Mouse (Mus musculus): ENCODE measurements around the gene Map3k9.

Gene Map3k9

DNA sequence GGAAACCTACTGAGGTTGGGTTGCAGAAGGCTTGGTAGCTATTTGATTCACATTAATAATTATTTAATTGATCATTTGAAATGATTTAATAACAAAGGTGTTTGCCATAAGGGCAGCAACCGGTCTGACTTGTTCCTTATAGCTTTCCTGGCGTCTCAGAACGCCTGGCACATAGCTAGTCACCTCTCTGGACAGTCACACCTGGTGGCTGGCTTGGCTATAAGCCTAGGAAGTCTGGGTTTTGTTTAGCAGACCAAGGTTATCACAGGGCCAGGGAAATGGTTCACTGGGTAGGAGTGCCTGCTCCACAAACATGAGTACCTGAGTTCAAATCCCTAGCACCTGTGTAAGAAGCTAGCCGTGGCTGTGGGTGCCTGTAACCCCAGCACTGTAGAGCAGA, 2.3 kb upstream of the Map3k9 start:
- DNase-seq = no peak

GRCm38 (mm10) chr12:81782606-81783005, 1.6 kb upstream of the Map3k9 start:
- DNase-seq = no peak

DNA sequence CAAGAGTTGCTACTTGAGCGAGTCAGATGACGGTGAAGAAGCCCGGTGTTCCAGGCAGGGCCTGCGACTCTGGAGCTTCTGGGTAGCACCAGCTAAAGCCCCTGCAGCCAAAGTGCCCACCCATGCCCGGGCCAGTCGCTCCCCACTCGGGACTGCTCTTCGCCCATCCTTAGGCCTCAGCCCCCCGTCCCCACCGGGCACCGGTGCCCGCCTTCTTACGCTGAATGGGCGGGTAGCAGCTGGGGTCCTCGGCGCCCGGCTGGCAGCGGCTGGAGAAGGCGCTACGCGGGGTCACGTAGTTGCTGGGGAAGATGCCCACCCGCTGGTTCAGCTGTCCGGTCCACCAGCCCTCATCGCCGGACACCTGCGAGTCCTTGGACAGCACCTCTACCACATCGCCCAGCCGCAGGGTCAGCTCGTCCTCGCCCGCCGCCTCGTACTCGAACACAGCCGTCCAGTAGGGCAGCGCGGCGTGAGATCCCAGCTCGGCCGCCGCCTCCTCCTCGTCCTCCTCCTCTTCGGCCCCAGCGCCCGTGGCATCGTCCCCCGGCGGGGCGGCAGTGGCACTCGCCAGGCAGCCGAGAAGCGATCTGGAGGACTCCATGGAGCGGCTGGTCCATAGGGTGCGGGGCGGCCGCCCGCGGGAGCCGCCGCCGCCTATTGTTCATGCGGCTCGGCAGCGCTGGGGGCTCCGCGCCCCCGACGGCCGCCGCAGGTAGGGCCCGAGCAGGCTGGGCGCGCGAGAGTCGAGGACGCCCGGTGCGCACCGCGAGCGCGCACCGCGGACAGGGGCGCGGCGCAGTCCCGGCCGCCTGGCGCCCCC, 493 bp downstream of the Map3k9 start:
- DNase-seq = peak; percentile 70

GRCm38 (mm10) chr12:81779831-81780230, 1.1 kb downstream of the Map3k9 start:
- DNase-seq = peak; percentile 43 to 57

DNA sequence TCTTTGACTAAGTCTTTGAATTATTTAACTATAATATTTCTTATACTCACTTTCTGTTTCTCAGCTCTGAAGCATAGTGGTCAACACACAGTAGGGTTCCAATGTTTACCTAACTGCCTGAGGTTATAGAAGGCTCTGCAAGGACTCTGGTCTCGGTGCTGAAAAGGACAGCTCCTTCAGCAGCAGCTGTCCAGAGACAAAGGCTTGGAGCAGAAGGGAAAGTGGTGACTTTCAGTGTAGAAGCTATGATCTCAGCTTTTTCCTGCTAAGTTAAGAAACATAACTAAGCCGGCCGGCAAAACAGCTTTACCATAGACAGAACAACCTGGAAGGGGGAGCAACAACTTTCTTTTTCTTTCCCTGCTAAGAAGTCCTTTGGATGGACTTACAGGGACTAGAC, 4.8 kb downstream of the Map3k9 start:
- no peak for DNase-seq

- no peak for DNase-seq
Measured at GRCm38 (mm10) chr12:81775641-81776040, 5.3 kb downstream of the Map3k9 start.

DNA sequence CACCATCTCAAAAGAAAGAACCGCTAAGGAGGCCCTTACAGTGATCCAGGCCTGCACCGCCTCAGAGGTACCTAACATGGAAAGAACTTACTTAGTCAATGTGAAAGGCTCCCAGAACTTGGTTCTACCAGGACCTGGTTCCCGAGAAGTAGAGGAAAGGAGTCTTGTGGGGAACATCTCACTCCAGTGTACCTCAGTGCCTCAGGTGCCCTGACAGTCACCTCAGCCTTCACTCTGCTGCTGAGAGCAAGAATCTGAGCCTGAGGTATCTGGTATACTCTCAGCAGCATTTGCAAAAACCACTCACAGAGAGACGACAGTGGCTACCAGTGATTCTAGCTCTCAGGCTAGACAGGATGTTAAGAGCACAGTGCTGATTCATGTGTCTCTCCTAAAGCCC, 6.8 kb downstream of the Map3k9 start:
- DNase-seq = no peak

DNA sequence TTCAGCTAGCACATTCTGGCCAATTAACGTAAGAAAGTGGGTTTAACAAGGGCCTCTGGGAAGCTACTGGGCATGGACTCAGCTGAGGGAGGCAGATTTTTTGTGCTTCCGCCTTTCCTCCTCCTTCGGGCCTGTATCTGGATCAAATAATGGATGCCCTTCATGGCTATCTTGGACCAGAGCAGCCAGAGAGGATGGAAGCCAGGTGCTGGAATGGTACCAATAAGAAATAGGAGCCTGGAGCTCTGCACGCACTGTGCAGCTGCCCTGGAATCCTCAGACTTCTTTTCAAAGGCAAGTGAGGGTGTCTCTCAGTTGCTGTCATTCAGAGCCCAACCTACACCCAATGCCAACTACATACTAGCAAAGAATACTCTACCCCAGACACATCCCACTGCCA, 11.5 kb downstream of the Map3k9 start:
- DNase-seq = no peak

DNA sequence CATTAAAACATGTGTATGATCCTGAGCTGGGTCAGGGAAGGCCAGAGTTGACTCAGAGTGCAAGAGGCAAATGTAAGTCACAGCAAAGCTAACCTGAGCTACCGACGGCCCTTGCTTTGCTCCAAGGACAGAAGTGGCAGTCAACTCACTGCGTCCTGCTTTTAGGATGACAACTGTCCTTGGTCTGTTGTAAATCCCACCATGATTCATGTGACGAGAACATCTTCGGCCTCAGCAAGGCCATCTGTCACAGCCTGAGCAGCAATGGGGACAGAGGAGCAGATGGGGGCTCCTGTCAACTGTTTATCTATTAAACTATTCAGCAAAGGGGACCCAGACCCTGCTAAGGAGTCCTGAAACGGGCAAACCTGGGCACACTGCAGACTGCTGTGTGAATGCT, 15.6 kb downstream of the Map3k9 start:
- DNase-seq = no peak

DNA sequence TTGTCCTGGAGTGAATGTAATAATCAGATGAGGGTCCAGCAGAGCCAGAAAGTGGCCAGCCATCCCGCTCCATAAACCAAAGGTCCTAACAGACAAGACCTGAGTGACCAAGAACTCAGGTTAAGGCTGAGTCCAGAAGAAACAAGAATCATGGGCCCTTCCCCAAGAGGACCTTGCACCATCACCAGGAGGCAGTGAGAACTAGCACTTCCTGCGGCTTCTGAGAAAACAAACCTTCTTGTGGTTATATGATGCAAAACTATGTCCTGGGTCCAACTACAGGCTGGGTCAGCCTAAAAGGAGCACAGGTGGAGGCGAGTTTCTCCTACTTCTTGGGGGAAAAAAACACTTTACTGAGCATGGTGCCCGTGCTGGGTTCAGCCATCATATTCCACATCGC, 16.6 kb downstream of the Map3k9 start:
- no peak for DNase-seq

DNA sequence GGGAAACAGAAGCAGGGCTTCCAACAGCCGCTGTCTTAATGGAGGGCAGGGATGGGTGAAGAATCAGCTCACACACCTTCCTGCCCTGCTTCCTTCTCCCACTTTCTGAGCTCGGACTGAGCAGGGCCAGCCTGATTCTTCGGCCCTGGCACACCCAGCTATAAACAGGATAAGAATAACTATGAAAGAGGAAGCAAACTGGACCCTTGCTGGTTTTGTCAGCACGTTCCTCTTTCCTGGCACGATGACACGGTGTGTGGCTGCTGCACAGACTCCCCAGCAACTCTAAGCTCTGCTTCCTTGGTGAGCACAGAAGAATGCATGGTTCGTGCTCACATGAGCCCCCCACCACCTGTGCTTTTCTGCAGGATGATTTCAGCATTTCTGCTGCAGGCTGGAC, 26.3 kb downstream of the Map3k9 start:
- peak; percentile 62 to 63 for DNase-seq

- no peak for DNase-seq
Measured at GRCm38 (mm10) chr12:81751116-81751515, 29.9 kb downstream of the Map3k9 start.

DNA sequence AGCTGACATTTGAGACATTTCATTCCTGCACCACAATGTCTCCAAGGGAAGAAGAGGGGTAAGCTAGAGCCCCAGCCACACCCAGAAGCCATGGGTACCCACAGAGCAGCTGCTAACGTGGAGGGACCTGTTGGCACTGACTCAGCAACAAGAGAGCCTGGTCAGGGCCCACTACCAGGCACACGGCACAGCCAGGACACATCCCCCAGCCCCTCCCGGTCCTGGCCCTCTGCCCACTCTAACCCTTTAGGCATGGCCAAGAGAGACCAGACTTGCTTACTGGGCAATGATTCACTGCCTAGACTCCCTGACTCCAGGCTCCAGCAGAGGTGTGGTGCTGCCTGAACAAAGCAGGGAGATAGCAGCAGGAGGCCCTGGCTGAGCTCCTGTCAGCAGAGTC, 32.1 kb downstream of the Map3k9 start:
- DNase-seq = peak in 1 of 2 experiments; percentile 60

- no peak for DNase-seq
Measured at GRCm38 (mm10) chr12:81748021-81748576, 32.9 kb downstream of the Map3k9 start.

- DNase-seq = no peak
Measured at GRCm38 (mm10) chr12:81746400-81747024, 34.5 kb downstream of the Map3k9 start.

DNA sequence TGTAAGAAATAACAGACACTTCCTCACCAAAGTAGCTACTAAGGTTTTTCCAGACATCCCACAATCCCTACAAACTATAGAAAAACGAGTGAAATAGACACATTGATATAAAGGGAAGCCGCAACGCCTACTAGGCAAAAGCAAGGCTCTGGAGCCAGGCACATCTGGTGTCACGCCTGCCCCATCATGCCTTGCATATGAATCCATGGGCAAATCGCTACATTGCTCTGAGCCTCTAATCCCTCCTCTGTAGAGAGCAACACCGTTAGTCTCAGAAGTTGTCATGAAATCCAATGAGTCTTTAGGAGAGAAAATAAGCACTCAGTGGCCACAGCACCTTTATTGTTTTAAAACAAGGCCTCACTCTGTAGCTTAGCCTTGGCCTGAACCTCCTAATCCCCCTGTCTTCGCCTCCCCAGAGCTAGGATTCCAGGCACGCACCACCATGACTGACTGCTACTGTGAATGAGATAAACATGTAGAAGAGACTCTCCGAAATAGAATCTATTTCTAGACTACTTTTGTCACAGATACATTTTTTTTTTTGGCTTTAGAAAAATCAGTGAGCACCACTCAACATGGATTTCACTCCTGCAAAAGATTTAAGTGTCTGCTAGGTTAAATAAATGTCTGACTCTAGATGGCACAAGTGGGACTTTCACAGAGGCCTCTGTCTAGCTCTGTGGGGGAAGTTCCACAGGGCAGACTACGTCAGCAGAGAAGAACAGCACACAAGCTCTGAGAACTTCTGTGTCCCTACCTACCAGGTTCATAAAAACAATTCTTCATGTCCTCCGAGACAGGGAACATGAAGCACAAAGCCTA, 45.5 kb downstream of the Map3k9 start:
- DNase-seq = no peak

DNA sequence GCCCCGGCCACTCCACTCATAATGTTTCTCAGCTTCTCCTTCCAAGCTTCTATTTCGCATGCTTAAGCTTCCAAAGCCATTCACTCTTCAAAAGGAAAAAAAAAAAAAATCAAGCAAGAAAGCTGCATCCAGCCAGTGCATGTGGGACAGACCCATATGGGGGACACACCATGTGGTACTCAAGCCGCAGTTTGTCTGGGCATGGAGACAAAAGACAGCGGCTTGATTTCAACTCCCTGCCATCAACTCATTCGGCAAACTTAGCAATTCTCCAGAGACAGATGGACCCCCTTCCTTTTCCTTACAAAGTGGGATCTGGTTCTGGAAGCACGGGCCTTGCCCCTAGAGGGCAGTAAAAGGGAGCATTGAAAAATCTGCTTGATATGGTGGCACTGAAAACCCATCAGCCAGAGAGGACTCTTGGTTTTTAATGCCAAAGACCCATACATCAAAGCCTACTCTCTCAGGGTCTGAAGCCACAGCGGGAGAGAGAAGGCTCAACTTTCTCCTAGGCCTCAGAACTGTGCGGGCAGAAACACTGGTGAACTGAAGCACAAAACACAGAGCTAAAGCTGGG, 54.6 kb downstream of the Map3k9 start:
- peak; percentile 32 to 43 for DNase-seq

DNA sequence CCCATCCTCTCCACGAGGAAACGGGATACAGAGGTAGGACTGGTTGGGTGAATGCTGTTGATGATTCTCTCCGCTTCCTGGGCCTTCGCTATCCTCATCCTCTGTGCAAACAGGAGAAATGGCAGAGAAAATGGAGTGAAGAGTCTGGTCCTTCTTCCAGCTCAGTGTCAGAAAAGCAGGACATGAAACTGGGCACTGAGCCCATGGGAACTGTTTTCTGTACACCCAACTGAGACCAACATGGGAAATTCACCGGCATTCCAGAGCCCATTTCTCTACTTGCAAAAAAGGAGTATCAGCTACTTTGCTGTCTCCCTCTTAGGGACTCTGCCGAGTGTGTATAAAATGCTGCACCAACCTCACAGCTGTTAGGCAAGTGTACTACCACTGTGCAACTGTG, 56.2 kb downstream of the Map3k9 start:
- peak; percentile 48 to 68 for DNase-seq

DNA sequence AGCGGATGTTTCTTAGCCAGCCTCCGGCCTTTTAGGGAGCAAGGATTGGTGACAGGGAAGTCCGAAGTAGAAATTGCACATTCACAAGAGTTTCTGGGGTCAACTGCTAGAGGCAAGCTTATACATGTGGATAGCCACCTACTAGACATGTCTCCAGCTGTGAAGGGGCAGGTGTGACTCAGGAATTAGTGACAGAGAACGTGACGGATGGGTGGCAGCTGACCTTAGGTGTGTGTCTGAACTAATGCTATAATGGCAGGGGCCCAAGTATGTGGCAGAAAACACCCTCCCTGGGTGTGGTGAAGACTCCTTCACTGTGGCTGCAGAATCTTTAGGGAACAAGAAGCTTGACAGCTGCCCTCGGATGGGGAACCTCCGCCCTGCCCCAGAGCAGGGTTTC, 57.6 kb downstream of the Map3k9 start:
- DNase-seq = no peak

- no peak for DNase-seq
Measured at GRCm38 (mm10) chr12:81719715-81720114, 61.3 kb downstream of the Map3k9 start.

GRCm38 (mm10) chr12:81719161-81719560, 61.8 kb downstream of the Map3k9 start:
- DNase-seq = peak in 1 of 2 experiments; percentile 27

GRCm38 (mm10) chr12:81712618-81713017, 68.4 kb downstream of the Map3k9 start:
- DNase-seq = no peak

DNA sequence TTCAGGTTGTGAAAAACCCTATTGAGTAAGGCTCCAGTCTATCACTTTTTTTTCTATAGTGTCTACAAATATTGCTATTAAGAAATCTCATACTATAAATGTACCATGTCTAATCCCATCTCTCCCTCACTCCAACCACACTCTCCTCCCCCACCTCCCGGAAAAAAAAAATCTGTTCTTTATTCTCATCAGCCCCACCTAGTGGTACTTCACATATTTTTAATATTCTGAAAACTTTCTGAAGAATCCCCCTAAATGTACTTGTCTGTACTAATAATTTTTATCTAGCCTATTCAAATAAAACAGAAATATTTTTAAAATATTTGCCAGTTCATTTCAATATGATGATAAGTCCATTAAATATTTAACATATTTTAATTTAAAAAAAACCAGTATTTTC, 78.1 kb downstream of the Map3k9 start:
- no peak for DNase-seq

All from cerebellum, postnatal 25 days (tissue).